Mouse (Mus musculus): Measurements from ENCODE around the gene Plvap. TPM values are rescaled to one million over a fixed set of nuclear protein-coding genes. Genes with fewer than 3 reads are reported as not detected.
A peak's percentile ranks its signal among the peaks of the same experiment; 100 is the strongest.

Plvap gene
- polyA plus RNA-seq (2015; fragmentation: Nextera tagmentation; extraction: Ambion mirVana), result 165 TPM in 2 replicates

DNA sequence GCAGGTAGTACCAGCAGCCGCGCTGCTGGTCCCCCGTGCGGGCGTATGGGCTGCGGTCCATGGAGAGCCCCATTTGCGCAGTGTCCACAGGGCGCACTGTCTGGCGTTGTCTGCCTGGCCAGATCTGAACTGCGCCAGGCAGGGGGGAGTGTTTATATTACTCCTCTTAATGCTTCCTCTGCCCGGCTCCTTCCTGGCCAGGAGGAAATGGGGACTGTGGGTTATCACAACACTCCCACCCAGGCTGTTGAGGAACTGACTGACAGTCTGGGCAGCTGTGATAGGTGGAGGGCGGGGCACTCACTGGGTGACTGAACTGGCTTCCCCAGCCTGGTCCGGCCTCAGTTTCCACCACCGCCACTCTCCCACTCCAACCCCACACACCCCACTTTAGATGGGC, at the start of gene Plvap:
Plvap (minus strand) TSS at position 109 of the 400 bp plus-strand sequence.
- ATAC-seq (ENCODE audit: low FRiP score, low TSS enrichment), result peak; percentile 71
- 33% methylated on average over 13 of the region's 14 CpGs for WGBS
- no peaks in the 10 kb centered on the region for H3K9me3 ChIP-seq (ENCODE audit: low read length)
- H3K9ac ChIP-seq (replicated peaks; ENCODE audit: low read length), result peak within 1 kb of the TSS; percentile 39
- peak within 1 kb of the TSS; percentile 38 for H3K4me3 ChIP-seq (ENCODE audit: low read length)
- peak within 1 kb of the TSS; percentile 89 for H3K4me2 ChIP-seq (replicated peaks; ENCODE audit: low read depth, low read length)
- H3K36me3 ChIP-seq (ENCODE audit: insufficient read depth, low read length), result no peaks in the 10 kb centered on the region
- H3K27me3 ChIP-seq (ENCODE audit: insufficient read depth, low read length), result peaks cover 30% of the 10 kb centered on the region
- peak within 1 kb of the TSS; percentile 24; the same call in 1 of the 2 replicates for H3K27ac ChIP-seq (ENCODE audit: low read length)
- H3K4me1 ChIP-seq (ENCODE audit: insufficient read depth, low read length), result peaks cover 7% of the 10 kb centered on the region

- Histone ChIP-seq H3K9me3 (ENCODE audit: low read length) (peaks cover 6% of the 10 kb centered on the region; the same call in 1 of the 2 replicates), H3K9ac (replicated peaks; ENCODE audit: low read length) (no peak overlapping the region), H3K4me3 (ENCODE audit: low read length) (no peak overlapping the region), H3K27ac (ENCODE audit: low read length) (no peak overlapping the region), H3K4me2 (replicated peaks; ENCODE audit: low read depth, low read length) (no peak overlapping the region), H3K4me1 (ENCODE audit: insufficient read depth, low read length) (peaks cover 11% of the 10 kb centered on the region), H3K27me3 (ENCODE audit: insufficient read depth, low read length) (peaks cover 49% of the 10 kb centered on the region), H3K36me3 (ENCODE audit: insufficient read depth, low read length) (no peaks in the 10 kb centered on the region)
- WGBS, result 85% methylated on average over 5 of the region's 5 CpGs
- no peak for ATAC-seq (ENCODE audit: low FRiP score, low TSS enrichment)
These were observed 49.2 kb upstream of the Plvap start for GRCm38 (mm10) chr8:71560765-71561164.

GRCm38 (mm10) chr8:71560071-71560470, 48.5 kb upstream of the Plvap start:
- H3K4me2 ChIP-seq (replicated peaks; ENCODE audit: low read depth, low read length), result no peak overlapping the region
- H3K4me3 ChIP-seq (ENCODE audit: low read length), result no peak overlapping the region
- peaks cover 11% of the 10 kb centered on the region for H3K4me1 ChIP-seq (ENCODE audit: insufficient read depth, low read length)
- H3K9ac ChIP-seq (replicated peaks; ENCODE audit: low read length), result no peak overlapping the region
- H3K27me3 ChIP-seq (ENCODE audit: insufficient read depth, low read length), result peaks cover 49% of the 10 kb centered on the region
- peaks cover 6% of the 10 kb centered on the region; the same call in 1 of the 2 replicates for H3K9me3 ChIP-seq (ENCODE audit: low read length)
- no peak for ATAC-seq (ENCODE audit: low FRiP score, low TSS enrichment)
- H3K27ac ChIP-seq (ENCODE audit: low read length), result no peak overlapping the region
- no peaks in the 10 kb centered on the region for H3K36me3 ChIP-seq (ENCODE audit: insufficient read depth, low read length)
- WGBS, result 77% methylated on average over 3 of the region's 3 CpGs

DNA sequence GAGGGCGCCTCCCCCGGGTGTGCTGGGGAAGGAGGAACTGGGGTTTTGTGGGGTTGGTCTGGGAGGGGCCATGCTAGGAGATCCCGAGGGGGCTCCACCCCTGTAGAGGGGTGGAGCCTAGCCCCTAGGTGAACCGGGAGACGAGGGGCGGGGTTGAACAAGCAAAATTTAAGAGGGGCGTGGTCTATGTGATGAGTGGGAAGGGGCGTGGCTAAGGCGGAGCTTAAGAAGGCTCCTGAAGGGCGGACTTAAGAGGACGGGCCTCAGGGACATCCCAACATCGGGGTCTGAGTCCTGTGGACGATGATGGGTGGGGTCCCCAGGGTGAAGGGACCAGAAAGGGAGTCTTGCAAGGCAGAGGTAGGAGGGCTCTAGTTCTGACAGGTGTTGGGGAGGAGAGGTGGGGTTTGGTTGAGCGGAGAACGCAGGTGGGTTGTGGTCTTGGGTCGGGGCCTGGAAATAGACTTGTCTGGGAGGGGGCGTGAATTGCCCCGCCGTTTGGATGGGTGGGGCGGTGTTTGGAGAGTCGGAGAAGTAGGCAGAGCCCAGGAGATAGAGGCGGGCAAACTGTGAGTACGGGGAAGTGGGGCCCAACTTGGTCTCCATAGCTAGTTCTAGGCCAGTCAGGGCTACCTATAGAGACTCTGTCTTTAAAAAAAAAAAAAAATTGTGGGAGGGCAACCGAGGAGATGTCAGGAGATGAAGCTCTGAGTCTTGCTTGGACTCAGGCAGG, 47.6 kb upstream of the Plvap start:
- H3K27me3 ChIP-seq (ENCODE audit: insufficient read depth, low read length), result peaks cover 49% of the 10 kb centered on the region
- ATAC-seq (ENCODE audit: low FRiP score, low TSS enrichment), result peak; percentile 70
- H3K4me3 ChIP-seq (ENCODE audit: low read length), result peak overlapping the region; percentile 62
- H3K9me3 ChIP-seq (ENCODE audit: low read length), result peaks cover 3% of the 10 kb centered on the region; the same call in 1 of the 2 replicates
- H3K4me2 ChIP-seq (replicated peaks; ENCODE audit: low read depth, low read length), result peak overlapping the region; percentile 84
- H3K36me3 ChIP-seq (ENCODE audit: insufficient read depth, low read length), result no peaks in the 10 kb centered on the region
- peak overlapping the region; percentile 73 for H3K9ac ChIP-seq (replicated peaks; ENCODE audit: low read length)
- WGBS, result 1% methylated on average over 24 of the region's 24 CpGs
- H3K4me1 ChIP-seq (ENCODE audit: insufficient read depth, low read length), result peaks cover 11% of the 10 kb centered on the region
- H3K27ac ChIP-seq (ENCODE audit: low read length), result no peak overlapping the region

DNA sequence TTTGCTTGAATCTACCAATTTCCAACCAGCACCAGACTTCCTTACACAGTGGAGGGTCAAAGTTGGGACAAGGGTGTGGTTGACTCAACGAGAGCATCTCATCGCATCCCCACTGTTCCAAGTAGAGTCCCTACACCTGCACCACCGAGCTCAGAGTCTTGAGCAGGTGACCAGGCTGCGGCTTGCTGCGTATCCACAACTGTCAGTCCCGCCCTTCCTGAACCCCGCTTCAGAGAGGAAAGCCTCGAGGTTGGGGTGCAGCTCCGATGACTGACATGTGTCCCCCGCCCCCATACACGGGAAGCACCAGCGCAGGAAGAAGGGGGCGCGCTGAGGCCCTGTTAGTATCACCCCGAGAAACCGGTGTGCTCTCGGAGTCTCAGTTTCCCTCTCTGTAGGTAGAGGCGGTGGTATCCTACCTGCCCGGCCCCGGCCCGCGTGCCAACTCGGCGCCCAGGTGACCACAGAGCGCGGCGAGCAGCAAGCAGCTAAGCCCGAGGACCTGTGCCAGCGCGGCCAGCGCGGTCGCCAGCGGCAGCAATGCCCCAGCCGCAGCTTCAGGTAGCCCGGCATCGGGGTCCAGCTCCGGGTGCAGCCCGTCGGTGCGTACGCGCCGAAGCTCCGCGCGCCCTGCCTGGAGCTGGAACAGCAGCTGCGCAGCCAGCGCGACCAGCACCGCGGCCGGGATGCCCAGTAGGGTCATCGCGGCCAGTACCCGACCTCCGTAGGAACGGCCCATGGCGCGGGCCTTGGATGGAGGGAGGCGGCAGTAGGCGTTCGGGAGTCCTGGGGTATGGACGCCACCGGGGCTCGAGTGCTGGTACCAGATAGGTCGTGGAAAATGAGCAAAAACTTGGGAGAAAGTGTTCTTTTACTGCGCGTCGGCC, 46.8 kb upstream of the Plvap start, which contains the start of gene Tmem221:
Tmem221 (minus strand) TSS at position 801 of the 887 bp plus-strand sequence.
- Histone ChIP-seq H3K4me3 (ENCODE audit: low read length) (peak within 1 kb of the TSS; percentile 62), H3K9ac (replicated peaks; ENCODE audit: low read length) (peak within 1 kb of the TSS; percentile 73), H3K4me2 (replicated peaks; ENCODE audit: low read depth, low read length) (peak within 1 kb of the TSS; percentile 84), H3K27me3 (ENCODE audit: insufficient read depth, low read length) (peaks cover 49% of the 10 kb centered on the region), H3K4me1 (ENCODE audit: insufficient read depth, low read length) (peaks cover 11% of the 10 kb centered on the region), H3K27ac (ENCODE audit: low read length) (no peak within 1 kb of the TSS), H3K36me3 (ENCODE audit: insufficient read depth, low read length) (no peaks in the 10 kb centered on the region), H3K9me3 (ENCODE audit: low read length) (no peaks in the 10 kb centered on the region)
- peak; percentile 33 for ATAC-seq (ENCODE audit: low FRiP score, low TSS enrichment)
- WGBS, result 4% methylated on average over 70 of the region's 70 CpGs

DNA sequence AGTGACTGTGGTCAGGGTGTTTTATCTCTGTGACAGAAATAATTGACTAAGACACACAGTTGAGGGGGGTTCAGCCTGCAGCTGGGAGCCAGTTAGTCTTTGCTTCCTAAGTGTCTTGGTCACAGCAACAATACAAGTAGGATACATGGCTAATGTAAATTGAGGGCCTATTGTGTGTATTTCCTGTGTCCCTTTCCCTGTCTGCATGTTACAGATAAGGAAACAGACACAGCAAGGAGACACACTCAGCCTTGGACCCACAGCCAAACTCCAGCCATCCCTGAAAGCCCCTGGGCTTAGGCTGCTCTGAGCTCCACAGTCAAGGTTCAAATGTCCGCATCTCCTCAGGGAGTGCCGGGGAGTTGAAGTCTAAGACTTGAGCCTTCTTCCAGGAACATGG, 43.1 kb upstream of the Plvap start:
- Histone ChIP-seq H3K36me3 (ENCODE audit: insufficient read depth, low read length) (no peaks in the 10 kb centered on the region), H3K27me3 (ENCODE audit: insufficient read depth, low read length) (peaks cover 21% of the 10 kb centered on the region), H3K9me3 (ENCODE audit: low read length) (no peaks in the 10 kb centered on the region), H3K4me3 (ENCODE audit: low read length) (no peak overlapping the region), H3K4me2 (replicated peaks; ENCODE audit: low read depth, low read length) (no peak overlapping the region), H3K9ac (replicated peaks; ENCODE audit: low read length) (0 out of 2 replicates have a peak overlapping the region, but pooled peaks have one; percentile 11), H3K27ac (ENCODE audit: low read length) (peak overlapping the region; percentile 36; the same call in 1 of the 2 replicates), H3K4me1 (ENCODE audit: insufficient read depth, low read length) (peaks cover 25% of the 10 kb centered on the region)
- ATAC-seq (ENCODE audit: low FRiP score, low TSS enrichment), result no peak
- WGBS, result 76% methylated on average over 2 of the region's 2 CpGs

GRCm38 (mm10) chr8:71554001-71554400, 42.4 kb upstream of the Plvap start:
- WGBS, result 75% methylated on average over 6 of the region's 6 CpGs
- H3K27ac ChIP-seq (ENCODE audit: low read length), result peak overlapping the region; percentile 36; the same call in 1 of the 2 replicates
- ATAC-seq (ENCODE audit: low FRiP score, low TSS enrichment), result no peak

DNA sequence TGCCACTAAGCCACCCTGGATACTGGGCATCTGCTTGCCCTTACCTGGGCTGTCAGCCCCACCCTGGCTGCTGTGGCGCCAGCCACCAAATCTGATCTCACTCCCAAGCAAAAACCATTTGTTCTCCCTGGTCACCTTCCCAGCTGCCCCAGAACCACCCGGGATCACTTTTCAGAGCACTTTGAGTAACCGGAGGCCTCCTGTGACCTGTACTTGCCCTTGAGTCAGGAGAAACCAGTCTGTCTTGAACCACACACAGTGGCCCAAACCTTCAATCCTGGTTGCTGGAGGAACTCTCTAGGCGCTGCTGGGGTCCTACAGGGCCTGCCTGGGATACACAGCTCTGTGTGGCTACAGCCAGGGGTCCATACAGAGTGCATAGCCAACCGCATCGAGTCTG, 41.2 kb upstream of the Plvap start:
- Histone ChIP-seq H3K9ac (replicated peaks; ENCODE audit: low read length) (peak overlapping the region; percentile 26; the same call in 1 of the 2 replicates), H3K4me2 (replicated peaks; ENCODE audit: low read depth, low read length) (no peak overlapping the region), H3K36me3 (ENCODE audit: insufficient read depth, low read length) (peaks cover 12% of the 10 kb centered on the region), H3K27ac (ENCODE audit: low read length) (peak overlapping the region; percentile 92), H3K4me1 (ENCODE audit: insufficient read depth, low read length) (peaks cover 14% of the 10 kb centered on the region), H3K27me3 (ENCODE audit: insufficient read depth, low read length) (peaks cover 7% of the 10 kb centered on the region), H3K9me3 (ENCODE audit: low read length) (no peaks in the 10 kb centered on the region), H3K4me3 (ENCODE audit: low read length) (no peak overlapping the region)
- peak; percentile 55 for ATAC-seq (ENCODE audit: low FRiP score, low TSS enrichment)
- WGBS, result 29% methylated on average over 6 of the region's 6 CpGs

More at GRCm38 (mm10) chr8:71554001-71554400, 42.4 kb upstream of the Plvap start:
- H3K4me3 ChIP-seq (ENCODE audit: low read length), result no peak overlapping the region
- H3K4me1 ChIP-seq (ENCODE audit: insufficient read depth, low read length), result peaks cover 21% of the 10 kb centered on the region
- no peak overlapping the region for H3K9ac ChIP-seq (replicated peaks; ENCODE audit: low read length)
- H3K9me3 ChIP-seq (ENCODE audit: low read length), result no peaks in the 10 kb centered on the region
- peaks cover 16% of the 10 kb centered on the region for H3K27me3 ChIP-seq (ENCODE audit: insufficient read depth, low read length)
- H3K36me3 ChIP-seq (ENCODE audit: insufficient read depth, low read length), result no peaks in the 10 kb centered on the region
- H3K4me2 ChIP-seq (replicated peaks; ENCODE audit: low read depth, low read length), result no peak overlapping the region

DNA sequence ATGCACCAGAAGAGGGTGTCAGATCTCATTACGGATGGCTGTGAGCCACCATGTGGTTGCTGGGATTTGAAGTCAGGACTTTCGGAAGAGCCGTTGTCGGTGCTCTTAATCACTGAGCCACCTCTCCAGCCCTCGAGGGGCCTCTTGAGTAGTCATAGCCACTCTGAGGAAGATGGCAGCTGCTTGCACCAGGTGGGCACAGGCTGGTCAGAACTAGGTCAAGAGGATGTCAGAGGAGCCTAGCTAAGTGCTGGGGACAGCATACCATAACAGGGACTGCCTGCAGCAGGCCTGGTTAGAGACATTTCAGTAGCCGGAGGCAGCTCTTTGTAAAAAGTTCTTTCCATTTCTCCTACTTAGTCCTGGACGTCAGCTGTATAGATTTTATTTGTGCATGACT, 39.2 kb upstream of the Plvap start:
- H3K36me3 ChIP-seq (ENCODE audit: insufficient read depth, low read length), result peaks cover 28% of the 10 kb centered on the region
- H3K4me3 ChIP-seq (ENCODE audit: low read length), result no peak overlapping the region
- H3K9me3 ChIP-seq (ENCODE audit: low read length), result no peaks in the 10 kb centered on the region
- no peak for ATAC-seq (ENCODE audit: low FRiP score, low TSS enrichment)
- peaks cover 14% of the 10 kb centered on the region for H3K4me1 ChIP-seq (ENCODE audit: insufficient read depth, low read length)
- H3K27ac ChIP-seq (ENCODE audit: low read length), result peak overlapping the region; percentile 67; the same call in 1 of the 2 replicates
- no peak overlapping the region for H3K4me2 ChIP-seq (replicated peaks; ENCODE audit: low read depth, low read length)
- 64% methylated on average over 7 of the region's 7 CpGs for WGBS
- no peaks in the 10 kb centered on the region for H3K27me3 ChIP-seq (ENCODE audit: insufficient read depth, low read length)
- H3K9ac ChIP-seq (replicated peaks; ENCODE audit: low read length), result no peak overlapping the region

Data from kidney, embryonic 16.5 days (tissue).